Mouse (Mus musculus): ENCODE measurements around the gene Zfp51.
"Not testable (repeated sequence)": the region's sequence is repeated elsewhere in the genome, so short reads cannot be mapped to it uniquely, and the experiment has no call there.

DNA sequence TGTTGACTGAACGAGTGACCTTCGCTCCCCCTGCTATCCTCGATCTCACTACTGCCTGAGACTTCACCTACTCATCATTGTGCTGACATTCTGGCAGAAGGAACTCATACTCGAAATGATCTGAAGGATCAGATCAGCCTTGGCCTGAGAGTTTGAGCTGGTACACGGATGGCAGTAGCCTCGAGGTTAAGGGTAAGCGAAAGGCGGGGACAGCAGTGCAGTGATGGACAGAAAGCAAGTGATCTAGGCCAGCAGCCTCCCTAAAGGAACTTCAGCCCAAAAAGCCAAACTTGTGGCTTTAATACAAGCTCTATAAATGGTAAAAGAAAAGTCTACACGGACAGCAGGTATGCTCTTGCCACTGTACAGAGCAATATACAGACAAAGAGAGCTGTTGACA lies 26.2 kb downstream of the Zfp51 start:
- TF ChIP-seq EP300, CTCF (IDR thresholded peaks at IDR 0.05; ENCODE audit: low read depth): not testable (repeated sequence)

Data from liver, embryonic 14.5 days (tissue).